Comparison of ENCODE assay signal across 9 mouse cellular contexts in the genomic region with DNA sequence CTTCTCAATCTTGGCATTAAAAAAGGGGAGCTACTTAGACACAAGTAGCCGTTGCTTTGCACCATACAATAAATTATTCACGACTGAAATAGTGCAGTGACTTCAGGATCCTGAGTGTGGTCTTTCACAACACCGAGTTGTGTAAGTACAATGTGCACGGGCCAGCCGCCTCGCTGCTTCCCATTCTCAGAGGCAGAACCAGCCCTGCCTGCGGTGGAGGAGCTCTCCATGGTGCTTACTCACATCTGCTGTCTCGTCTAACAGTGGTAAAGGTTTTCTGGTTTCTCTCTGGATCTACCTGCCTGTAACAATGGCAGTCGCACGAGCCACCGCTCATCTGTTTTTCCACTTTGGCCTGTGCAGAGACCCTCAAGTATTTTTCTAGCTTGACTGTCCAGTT. TPM values are rescaled to one million over a fixed set of nuclear protein-coding genes. Genes with fewer than 3 reads are reported as not detected.
DNase-seq lines count a peak whose midpoint lies in the region; ATAC-seq and TF ChIP-seq lines count a peak whose summit lies in the region.
"Had no signal": no experiment of that assay in that cellular context is flagged by ENCODE, and none has a peak within 500 bp of the region (broad histone marks: within the 10 kb centered on the region; RNA-seq: fewer than 3 reads in every experiment).

No protein-coding gene starts in this region.

- TF ChIP-seq POLR2A in liver, adult 2 months (IDR thresholded peaks at IDR 0.05; ENCODE audit: extremely low read depth, insufficient read depth, low read length): no peak

- peaks cover 7% of the 10 kb centered on the region; the same call in 1 of the 2 replicates for H3K79me2 ChIP-seq in liver, adult 2 months (ENCODE audit: control insufficient read depth, insufficient read depth, low read length)

- intact Hi-C loops in gastrocnemius, adult 2 months (cut with DNase I): no loop called here

- H3K9ac ChIP-seq in liver, adult 2 months (ENCODE audit: low read depth, low read length): no peak overlapping the region
- H3K9ac ChIP-seq: embryonic facial prominence, embryonic 12.5 days had no signal

- no peaks in the 10 kb centered on the region for H3K36me3 ChIP-seq in liver, adult 2 months (ENCODE audit: control insufficient read depth, insufficient read depth, low read length)
- H3K36me3 ChIP-seq: embryonic facial prominence, embryonic 12.5 days had no signal

- 6% methylated on average over 11 of the region's 11 CpGs for WGBS in liver, adult 2 months

- no peak overlapping the region for H3K27ac ChIP-seq in gastrocnemius, adult 2 months
- no peak overlapping the region for H3K27ac ChIP-seq in liver, adult 2 months (replicated peaks; ENCODE audit: insufficient read depth, low read depth, low read length)
- H3K27ac ChIP-seq: embryonic facial prominence, embryonic 12.5 days had no signal

- TF ChIP-seq CTCF in gastrocnemius, adult 2 months (IDR thresholded peaks at IDR 0.05): no peak
- TF ChIP-seq CTCF in liver, adult 2 months (IDR thresholded peaks at IDR 0.05; ENCODE audit: low read depth, low read length): no peak

- peak; percentile 32 for DNase-seq in layer of hippocampus, adult 9-11 months
- DNase-seq in layer of hippocampus, postnatal 36 days: no peak
- peak; percentile 81 for DNase-seq in ZHBTc4 (ENCODE audit: low read depth, low spot score)
- DNase-seq in gastrocnemius, adult 2 months: peak; percentile 74
- peak; percentile 82 for DNase-seq in liver, adult 2 months (ENCODE audit: extremely low read depth, low read depth, low spot score)
- DNase-seq in urinary bladder, postnatal 25 days (ENCODE audit: low spot score): peak; percentile 60

- no peak overlapping the region for H3K4me3 ChIP-seq in gastrocnemius, adult 2 months
- no peak overlapping the region for H3K4me3 ChIP-seq in liver, adult 2 months (ENCODE audit: insufficient read depth, low read depth, low read length)
- H3K4me3 ChIP-seq: embryonic facial prominence, embryonic 12.5 days had no signal

- H3K4me1 ChIP-seq in liver, adult 2 months (ENCODE audit: control insufficient read depth, insufficient read depth, low read length): peaks cover 8% of the 10 kb centered on the region; the same call in 1 of the 2 replicates

- ATAC-seq in neutrophil, adult 5-6 weeks (ENCODE audit: extremely low read depth, insufficient number of reproducible peaks, low FRiP score, poor library complexity, severe bottlenecking): peak; percentile 92
- ATAC-seq in inflammation-experienced regulatory T-cells, adult 6 months: no peak

- no peaks in the 10 kb centered on the region for H3K27me3 ChIP-seq in liver, adult 2 months (ENCODE audit: control insufficient read depth, insufficient read depth, low read length)
- H3K27me3 ChIP-seq: embryonic facial prominence, embryonic 12.5 days had no signal

RNA-seq across cellular contexts. Expression of a gene that starts 5.0 kb away (rescaled TPM):
- total RNA-seq in layer of hippocampus, postnatal 36 days (2021): 10 to 100 TPM; 53.1 to 56.7 TPM
- total RNA-seq in gastrocnemius, adult 2 months (2021): 10 to 100 TPM; 26.7 to 27.9 TPM
- 9.3 and 12.1 TPM in 2 replicates for total RNA-seq in liver, adult 2 months (2014; rRNA removed)
- 3.8 and 4.4 TPM in 2 replicates for polyA plus RNA-seq in liver, adult 2 months (2012; rRNA removed)
- total RNA-seq in neutrophil, adult 5-6 weeks (2017): 36.5 and 38.1 TPM in 2 replicates
- polyA plus RNA-seq in inflammation-experienced regulatory T-cells, adult 6 months (2017; shearing (Covaris generic)): 10 to 100 TPM; 23.7 to 33.3 (median 28.2) TPM

RNA-seq across cellular contexts. Expression of a gene that starts 11.9 kb away (rescaled TPM):
- total RNA-seq in layer of hippocampus, postnatal 36 days (2021): 10 to 100 TPM; 12.6 TPM
- 1 to 10 TPM; 4.2 to 5.2 TPM for total RNA-seq in gastrocnemius, adult 2 months (2021)
- 6.9 and 11.5 TPM in 2 replicates for total RNA-seq in liver, adult 2 months (2014; rRNA removed)
- polyA plus RNA-seq in liver, adult 2 months (2012; rRNA removed): 5.4 and 7.1 TPM in 2 replicates
- 23.7 and 24.6 TPM in 2 replicates for total RNA-seq in neutrophil, adult 5-6 weeks (2017)
- 10 to 100 TPM; 20.6 to 35.6 (median 24.4) TPM for polyA plus RNA-seq in inflammation-experienced regulatory T-cells, adult 6 months (2017; shearing (Covaris generic))

RNA-seq across cellular contexts. Expression of a gene that starts 48.6 kb away (rescaled TPM):
- total RNA-seq in layer of hippocampus, postnatal 36 days (2021): under 1 TPM in 1 of 2 experiments, not detected in 1; 0.15 TPM
- not detected for total RNA-seq in gastrocnemius, adult 2 months (2021)
- total RNA-seq in liver, adult 2 months (2014; rRNA removed): not detected in 2 replicates
- polyA plus RNA-seq in liver, adult 2 months (2012; rRNA removed): not detected in 2 replicates
- not detected in 2 replicates for total RNA-seq in neutrophil, adult 5-6 weeks (2017)
- not detected for polyA plus RNA-seq in inflammation-experienced regulatory T-cells, adult 6 months (2017; shearing (Covaris generic))
- polyA plus RNA-seq: embryonic facial prominence, embryonic 12.5 days had no signal

Comparison
In these comparisons a context has a peak if more than half of its experiments do, and no peak if none do; other contexts are left out.
1. DNase-seq: peak in layer of hippocampus, adult 9-11 months (single experiment), ZHBTc4 (single experiment), gastrocnemius, adult 2 months (single experiment), liver, adult 2 months (single experiment) and urinary bladder, postnatal 25 days (single experiment); none in layer of hippocampus, postnatal 36 days (0 of 2).